Mouse (Mus musculus) lung, postnatal 0 days (tissue): ENCODE results near the gene Ube2o. TPM values are rescaled to one million over a fixed set of nuclear protein-coding genes. Genes with fewer than 3 reads are reported as not detected.

Experiments used
- ATAC-seq: fragments of 200-750 bp; cut with Nextera tagmentation; 2 replicates; pipeline ENCODE4 v1.8.0; 2017; ENCODE audit warnings: moderate library complexity
- DNase-seq: peaks from one replicate; pipeline ENCODE4 v3.0.0-alpha.2; 2016; ENCODE audit warnings: low spot score
- H3K27ac ChIP-seq: fragments of 300-500 bp; sonication (generic); 2 replicates; pipeline ENCODE4 v1.5.1; 2014; ENCODE audit warnings: antibody characterized with exemption, mild to moderate bottlenecking, low read length, mixed read lengths
- H3K27me3 ChIP-seq: fragments of 300-500 bp; sonication (generic); replicated peaks from 2 replicates; pipeline ENCODE4 v1.6.1; 2014; ENCODE audit warnings: low read length, mixed read lengths; ENCODE audit not compliant: insufficient read depth
- H3K36me3 ChIP-seq: fragments of 300-500 bp; sonication (generic); 2 replicates; pipeline ENCODE4 v1.6.1; 2014; ENCODE audit warnings: low read length, mixed read lengths; ENCODE audit not compliant: insufficient read depth
- H3K4me1 ChIP-seq: fragments of 300-500 bp; sonication (generic); 2 replicates; pipeline ENCODE4 v1.6.1; 2014; ENCODE audit warnings: antibody characterized with exemption, low read depth, low read length, mixed read lengths; ENCODE audit not compliant: insufficient read depth
- H3K4me2 ChIP-seq: fragments of 300-500 bp; sonication (generic); replicated peaks from 2 replicates; pipeline ENCODE4 v1.6.1; 2014; ENCODE audit warnings: low read depth, mild to moderate bottlenecking, low read length, moderate library complexity, mixed read lengths
- H3K4me3 ChIP-seq: fragments of 300-500 bp; sonication (generic); 2 replicates; pipeline ENCODE4 v1.5.1; 2014; ENCODE audit warnings: low read depth, low read length
- H3K9ac ChIP-seq: fragments of 300-500 bp; sonication (generic); replicated peaks from 2 replicates; pipeline ENCODE4 v1.6.1; 2014; ENCODE audit warnings: low read depth, mild to moderate bottlenecking
- H3K9me3 ChIP-seq: fragments of 300-500 bp; sonication (generic); 2 replicates; pipeline ENCODE4 v1.6.1; 2016; ENCODE audit warnings: low read length, mixed read lengths
- CTCF ChIP-seq: IDR thresholded peaks from 2 replicates; pipeline ENCODE4 v1.5.1; 2016; ENCODE audit warnings: antibody characterized with exemption, mild to moderate bottlenecking
- EP300 ChIP-seq: IDR thresholded peaks from 2 replicates; pipeline ENCODE4 v1.6.1; 2016; ENCODE audit warnings: antibody characterized with exemption, mild to moderate bottlenecking, control low read depth
- WGBS: fragments of 180-500 bp; shearing (Covaris S2); extraction: QIAGEN DNeasy Blood & Tissue Kit; methylation state at CpG from one replicate; pipeline ENCODE4 v1.1.7; 2014; 5-methylcytosine and 5-hydroxymethylcytosine counted together
- polyA plus RNA-seq: library from polyadenylated mRNA; unstranded; fragments of >200 nt; fragmentation: Nextera tagmentation; extraction: Ambion mirVana; gene quantifications from 2 replicates; pipeline ENCODE4 v1.2.1, GENCODE M21; 2015

Gene Ube2o
- polyA plus RNA-seq, 1 experiment from 2014 or later = 9.1 TPM

- Histone ChIP-seq H3K4me1 (peaks cover 6% of the 10 kb centered on the region; the same call in 1 of the 2 replicates), H3K27ac (peak overlapping the region; percentile 92), H3K9me3 (no peaks in the 10 kb centered on the region), H3K4me2 (peak overlapping the region; percentile 86), H3K27me3 (no peaks in the 10 kb centered on the region; the same call in 1 of the 2 replicates), H3K4me3 (peak overlapping the region; percentile 55), H3K9ac (peak overlapping the region; percentile 69), H3K36me3 (0 out of 2 replicates have a peak, but pooled peaks cover 4% of the 10 kb centered on the region)
- DNase-seq (peak; percentile 76), ATAC-seq (peak; percentile 18; the same call in 1 of the 2 replicates)
- WGBS = 2% methylated on average over 29 of the region's 30 CpGs
- no peak for TF ChIP-seq EP300
- no peak for TF ChIP-seq CTCF
These were observed 48.9 kb downstream of the Ube2o start for GRCm38 (mm10) chr11:116532262-116532809.

DNA sequence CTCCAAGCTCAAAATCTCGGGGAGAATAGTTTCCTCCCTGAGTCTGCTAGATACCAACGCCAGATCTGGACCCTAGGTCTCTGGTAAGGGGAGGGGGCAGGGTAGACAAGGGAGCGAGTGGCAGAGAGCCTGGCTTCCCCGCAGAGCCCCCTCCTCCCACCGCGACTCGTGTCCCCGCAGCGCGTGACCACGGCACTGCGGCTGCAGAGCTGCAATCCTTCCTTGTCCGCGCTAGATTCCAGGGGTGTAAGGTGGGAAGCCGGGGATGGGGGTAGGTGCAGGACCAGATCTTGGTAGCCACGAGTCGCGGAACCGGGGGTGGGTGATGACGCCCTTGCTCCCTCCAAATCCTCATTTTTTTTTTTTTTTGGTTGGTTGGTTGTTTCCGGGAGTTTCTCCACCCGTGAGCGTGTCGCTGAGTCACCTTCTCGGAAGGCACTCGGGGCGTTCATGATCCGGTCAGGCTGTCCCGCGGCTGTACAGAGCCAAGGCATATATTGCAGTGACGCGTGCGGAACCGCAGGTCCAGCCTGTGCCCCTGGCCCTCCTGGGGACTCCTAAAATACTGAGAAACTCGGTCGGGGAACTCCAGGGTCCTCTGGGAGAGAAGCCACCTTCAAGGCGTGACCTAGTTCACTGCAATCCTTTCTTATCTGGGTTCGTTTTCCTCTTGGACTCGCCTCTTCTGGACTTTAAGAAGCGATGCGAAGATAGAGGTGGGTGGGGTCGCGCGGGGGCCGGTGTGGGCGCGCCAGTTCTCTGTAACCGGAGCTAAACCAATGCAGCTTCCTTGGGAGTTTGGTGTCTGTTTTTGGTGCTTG lies 49.7 kb downstream of the Ube2o start:
- ATAC-seq (0 out of 2 replicates have a peak, but pooled peaks have one; percentile 7), DNase-seq (peak; percentile 65)
- Histone ChIP-seq H3K27me3 (no peaks in the 10 kb centered on the region; the same call in 1 of the 2 replicates), H3K4me2 (peak overlapping the region; percentile 86), H3K27ac (peak overlapping the region; percentile 92), H3K4me1 (peaks cover 6% of the 10 kb centered on the region; the same call in 1 of the 2 replicates), H3K9me3 (no peaks in the 10 kb centered on the region), H3K9ac (peak overlapping the region; percentile 69), H3K36me3 (no peaks in the 10 kb centered on the region), H3K4me3 (peak overlapping the region; percentile 55)
- 2% methylated on average over 48 of the region's 48 CpGs for WGBS
- TF ChIP-seq CTCF (no peak), EP300 (no peak)

DNA sequence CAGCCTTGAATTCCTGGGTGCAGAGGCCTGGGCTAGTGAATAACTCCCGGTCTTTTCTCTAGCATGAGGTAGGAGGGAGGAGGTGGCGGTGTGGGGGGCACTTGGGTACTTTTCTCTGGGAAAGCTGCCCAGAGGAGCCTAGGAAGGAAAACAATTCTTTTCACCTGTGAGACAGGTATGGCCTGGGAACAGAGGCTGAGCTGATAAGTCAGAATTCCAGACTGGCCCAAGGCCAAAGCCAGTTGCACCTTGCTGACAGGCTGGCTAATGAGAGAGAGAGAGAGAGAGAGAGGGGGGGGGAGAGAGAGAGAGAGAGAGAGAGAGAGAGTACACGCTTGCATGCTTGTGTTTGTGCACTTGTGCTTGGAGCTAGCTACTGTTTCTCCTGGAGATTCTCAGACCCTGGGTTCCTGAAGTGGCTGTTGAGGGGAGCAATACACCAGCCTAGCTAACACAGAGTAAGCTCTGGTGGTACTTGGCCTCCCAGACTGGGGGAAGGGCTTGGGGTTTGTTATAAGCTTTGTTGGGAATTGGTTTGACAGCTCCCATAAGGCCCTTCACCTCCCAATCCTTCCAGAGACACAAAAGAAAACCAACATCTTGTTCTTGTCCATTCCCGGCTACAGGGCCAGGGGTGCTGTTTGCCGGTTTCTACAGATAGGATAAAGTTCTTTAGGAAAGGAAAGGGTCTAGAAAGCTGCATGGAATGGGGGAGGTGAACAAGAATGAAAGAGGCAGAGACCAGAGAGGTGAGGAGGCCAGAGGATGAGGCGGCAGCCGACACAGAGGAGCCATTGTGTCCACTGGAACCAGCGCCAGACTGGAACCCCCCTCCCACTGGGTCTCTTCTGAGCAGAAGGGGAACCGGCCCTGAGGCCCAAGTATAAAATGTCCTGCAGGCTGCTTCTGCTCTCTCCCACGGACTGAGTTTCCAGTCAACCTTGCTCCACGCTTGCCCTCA lies 50.8 kb downstream of the Ube2o start, which contains the start of gene Sphk1:
Gene Sphk1, plus strand, starts transcription at position 739 of the 961 bp plus-strand sequence.
- peak within 1 kb of the TSS; percentile 55 for H3K4me3 ChIP-seq
- peak within 1 kb of the TSS; percentile 86 for H3K4me2 ChIP-seq
- H3K9me3 ChIP-seq = no peaks in the 10 kb centered on the region
- no peaks in the 10 kb centered on the region for H3K36me3 ChIP-seq
- peak within 1 kb of the TSS; percentile 69 for H3K9ac ChIP-seq
- peak; percentile 16 for ATAC-seq
- DNase-seq = peak; percentile 84
- peaks cover 6% of the 10 kb centered on the region; the same call in 1 of the 2 replicates for H3K4me1 ChIP-seq
- WGBS = 30% methylated on average over 11 of the region's 11 CpGs
- no peaks in the 10 kb centered on the region; the same call in 1 of the 2 replicates for H3K27me3 ChIP-seq
- H3K27ac ChIP-seq = peak within 1 kb of the TSS; percentile 92
- TF ChIP-seq EP300 = no peak
- no peak for TF ChIP-seq CTCF

DNA sequence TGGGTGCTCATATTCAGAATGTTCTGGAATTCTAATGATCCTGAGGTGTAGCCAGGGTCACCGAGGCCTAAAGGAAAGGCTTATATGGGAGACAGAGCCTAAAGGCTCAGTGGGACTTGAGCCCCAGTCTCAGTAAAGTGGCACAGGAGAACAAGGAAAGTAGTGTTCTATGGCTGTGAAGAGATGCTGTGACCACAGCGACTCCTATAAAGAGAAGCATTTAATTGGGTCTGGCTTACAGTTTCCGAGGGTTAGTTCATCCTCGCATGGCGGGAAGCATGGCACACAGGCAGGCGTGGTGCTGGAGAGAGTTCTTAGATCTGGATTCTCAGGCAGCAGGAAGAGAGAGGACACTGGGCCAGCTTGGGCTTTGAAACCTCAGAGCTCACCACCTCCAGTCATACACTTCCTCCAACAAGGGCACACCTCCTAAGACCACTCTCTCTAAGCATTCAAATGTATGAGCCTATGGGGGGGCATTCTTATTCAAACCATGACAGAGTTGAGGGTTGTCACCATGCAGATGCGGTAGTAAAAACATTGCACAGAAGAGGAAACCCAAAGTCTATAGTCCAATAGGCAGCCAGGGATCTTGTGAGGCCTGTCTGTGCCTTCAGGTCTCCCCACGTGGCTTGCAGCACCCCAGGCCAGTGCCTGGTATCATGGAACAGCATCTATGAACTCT lies 52.5 kb downstream of the Ube2o start:
- ATAC-seq = no peak
- Histone ChIP-seq H3K27ac (no peak overlapping the region), H3K36me3 (no peaks in the 10 kb centered on the region), H3K4me3 (no peak overlapping the region), H3K4me1 (peaks cover 15% of the 10 kb centered on the region), H3K27me3 (no peaks in the 10 kb centered on the region; the same call in 1 of the 2 replicates), H3K9ac (no peak overlapping the region), H3K9me3 (no peaks in the 10 kb centered on the region), H3K4me2 (no peak overlapping the region)
- no peak for DNase-seq
- WGBS = 78% methylated on average over 8 of the region's 8 CpGs
- no peak for TF ChIP-seq CTCF
- no peak for TF ChIP-seq EP300

DNA sequence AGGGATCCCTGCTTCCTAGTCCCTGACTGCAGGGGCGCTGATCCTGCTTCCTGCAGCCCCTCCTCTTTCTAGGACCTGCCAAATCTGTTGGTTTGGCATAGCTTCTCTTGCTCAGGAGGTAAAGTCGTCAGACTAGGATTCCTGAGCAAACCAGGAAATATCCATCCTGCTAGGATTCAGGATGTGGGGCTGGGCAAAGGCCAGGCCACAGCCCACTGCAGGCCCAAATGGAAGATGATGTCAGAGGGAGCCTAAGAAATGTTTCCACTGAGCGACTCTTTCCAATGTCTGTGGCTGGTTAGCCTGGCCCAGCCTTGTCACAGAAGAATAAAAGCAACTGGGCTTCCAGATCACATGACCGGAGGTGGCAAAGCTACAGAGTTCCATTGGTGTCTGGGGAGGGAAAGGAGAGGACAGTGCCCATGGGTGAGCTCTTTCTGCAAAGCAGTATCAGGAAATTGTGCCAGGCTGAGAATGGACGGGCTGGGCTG lies 57.5 kb downstream of the Ube2o start:
- Histone ChIP-seq H3K4me1 (peaks cover 16% of the 10 kb centered on the region; the same call in 1 of the 2 replicates), H3K4me3 (no peak overlapping the region), H3K4me2 (no peak overlapping the region), H3K36me3 (no peaks in the 10 kb centered on the region), H3K9ac (no peak overlapping the region), H3K27ac (peak overlapping the region; percentile 83), H3K27me3 (no peaks in the 10 kb centered on the region), H3K9me3 (no peaks in the 10 kb centered on the region)
- DNase-seq = peak; percentile 69
- 28% methylated on average over 5 of the region's 5 CpGs for WGBS
- ATAC-seq = peak; percentile 60
- TF ChIP-seq CTCF (peak; percentile 25), EP300 (no peak)
